Mouse (Mus musculus) stomach, postnatal 0 days (tissue): ENCODE data around the gene Camkmt. TPM values are rescaled to one million over a fixed set of nuclear protein-coding genes. Genes with fewer than 3 reads are reported as not detected.

Source experiments
- ATAC-seq: fragments of 200-750 bp; cut with Nextera tagmentation; 2 replicates; pipeline ENCODE4 v1.8.0; 2017; ENCODE audit not compliant: low FRiP score, low TSS enrichment
- DNase-seq: peaks from one replicate; pipeline ENCODE4 v3.0.0-alpha.2; 2016; ENCODE audit warnings: low spot score
- H3K27ac ChIP-seq: fragments of 300-500 bp; sonication (generic); replicated peaks from 2 replicates; pipeline ENCODE4 v1.5.1; 2014; ENCODE audit warnings: mild to moderate bottlenecking, control low read depth
- H3K27me3 ChIP-seq: fragments of 300-500 bp; sonication (generic); 2 replicates; pipeline ENCODE4 v1.6.1; 2014; ENCODE audit warnings: low read length; ENCODE audit not compliant: control insufficient read depth, insufficient read depth
- H3K36me3 ChIP-seq: fragments of 300-500 bp; sonication (generic); 2 replicates; pipeline ENCODE4 v1.6.1; 2014; ENCODE audit warnings: low read length, mixed read lengths; ENCODE audit not compliant: control insufficient read depth, insufficient read depth
- H3K4me1 ChIP-seq: fragments of 300-500 bp; sonication (generic); replicated peaks from 2 replicates; pipeline ENCODE4 v1.6.1; 2014; ENCODE audit warnings: antibody characterized with exemption; ENCODE audit not compliant: control insufficient read depth, insufficient read depth
- H3K4me2 ChIP-seq: fragments of 300-500 bp; sonication (generic); replicated peaks from 2 replicates; pipeline ENCODE4 v1.6.1; 2014; ENCODE audit warnings: low read depth, mild to moderate bottlenecking, control low read depth, moderate library complexity
- H3K4me3 ChIP-seq: fragments of 300-500 bp; sonication (generic); 2 replicates; pipeline ENCODE4 v1.5.1; 2014; ENCODE audit warnings: low read depth, low read length, control low read depth
- H3K9ac ChIP-seq: fragments of 300-500 bp; sonication (generic); 2 replicates; pipeline ENCODE4 v1.6.1; 2014; ENCODE audit warnings: mild to moderate bottlenecking, low read length, control low read depth, mixed read lengths
- H3K9me3 ChIP-seq: fragments of 300-500 bp; sonication (generic); 2 replicates; pipeline ENCODE4 v1.6.1; 2016; ENCODE audit warnings: low read length; ENCODE audit not compliant: control insufficient read depth
- CTCF ChIP-seq: IDR thresholded peaks from 2 replicates; pipeline ENCODE4 v1.5.1; 2016; ENCODE audit warnings: antibody characterized with exemption, low read depth, mild to moderate bottlenecking, moderate library complexity
- EP300 ChIP-seq: optimal IDR thresholded peaks from 2 replicates; pipeline ENCODE3; 2016; ENCODE audit warnings: antibody characterized with exemption
- WGBS: fragments of 180-500 bp; shearing (Covaris S2); extraction: QIAGEN DNeasy Blood & Tissue Kit; methylation state at CpG from one replicate; pipeline ENCODE4 v1.1.7; 2014; 5-methylcytosine and 5-hydroxymethylcytosine counted together
- polyA plus RNA-seq: library from polyadenylated mRNA; unstranded; fragments of >200 nt; fragmentation: Nextera tagmentation; extraction: Ambion mirVana; gene quantifications from 2 replicates; pipeline ENCODE4 v1.2.1, GENCODE M21; 2015

The Camkmt gene
- polyA plus RNA-seq, 1 experiment from 2014 or later: 8.3 TPM

- WGBS: 66% methylated on average over 18 of the region's 18 CpGs
- no peak for DNase-seq
- TF ChIP-seq CTCF: no peak
- TF ChIP-seq EP300: no peak
These were observed 250.9 kb downstream of the Camkmt start for GRCm38 (mm10) chr17:85341134-85341700.

DNA sequence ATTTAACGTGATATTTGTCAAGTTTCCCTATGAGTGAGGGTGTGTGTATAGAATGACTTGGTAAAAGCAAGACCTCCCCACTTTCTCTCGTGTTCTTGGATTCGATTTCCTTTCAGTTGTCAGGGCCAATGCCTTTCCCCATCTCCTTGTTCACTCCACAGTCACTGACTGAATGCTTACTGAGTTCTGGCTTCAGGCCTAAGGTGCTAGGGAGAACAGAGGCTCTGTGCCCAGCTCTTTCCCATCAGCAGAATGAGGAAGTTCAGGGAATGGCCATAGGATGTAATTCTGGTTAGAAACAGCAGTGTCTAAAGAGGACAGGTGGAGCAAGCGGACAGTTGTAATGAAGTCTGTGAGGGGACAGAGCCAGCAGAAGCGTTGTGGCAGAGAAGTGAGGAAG lies 252.1 kb downstream of the Camkmt start:
- no peaks in the 10 kb centered on the region for H3K9me3 ChIP-seq
- DNase-seq (no peak), ATAC-seq (no peak)
- TF ChIP-seq CTCF (no peak), EP300 (no peak)
- H3K36me3 ChIP-seq: no peaks in the 10 kb centered on the region
- no peaks in the 10 kb centered on the region for H3K4me1 ChIP-seq
- H3K27ac ChIP-seq: no peak overlapping the region
- H3K4me2 ChIP-seq: no peak overlapping the region
- whole genome bisulfite sequencing: 88% methylated on average over 5 of the region's 5 CpGs
- H3K4me3 ChIP-seq: no peak overlapping the region
- no peak overlapping the region for H3K9ac ChIP-seq
- H3K27me3 ChIP-seq: no peaks in the 10 kb centered on the region

More at GRCm38 (mm10) chr17:85341134-85341700, 250.9 kb downstream of the Camkmt start:
- no peak for ATAC-seq
- Histone ChIP-seq H3K27ac (no peak overlapping the region), H3K4me3 (no peak overlapping the region), H3K9me3 (no peaks in the 10 kb centered on the region), H3K36me3 (no peaks in the 10 kb centered on the region), H3K4me1 (no peaks in the 10 kb centered on the region), H3K4me2 (no peak overlapping the region), H3K27me3 (no peaks in the 10 kb centered on the region), H3K9ac (no peak overlapping the region)

DNA sequence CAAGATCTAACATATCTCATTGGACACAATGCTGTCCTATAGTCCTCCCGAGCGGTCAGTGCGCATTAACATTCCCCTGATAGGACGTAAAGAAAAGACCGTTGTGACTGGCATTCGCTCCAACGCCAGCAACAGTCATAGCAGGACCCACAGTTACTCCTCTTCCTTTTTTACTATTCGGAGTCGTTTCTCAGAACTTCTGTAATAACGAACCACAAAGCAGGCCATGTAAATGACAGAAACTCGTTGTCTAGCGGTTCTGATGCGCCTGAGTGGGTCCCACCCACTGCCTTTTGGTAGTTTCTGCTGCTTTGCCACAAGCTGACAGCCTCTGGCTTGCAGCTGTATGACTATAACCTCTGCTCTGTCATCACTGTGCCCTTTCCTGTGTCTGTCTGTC lies 253.1 kb downstream of the Camkmt start:
- no peak overlapping the region for H3K4me3 ChIP-seq
- DNase-seq: no peak
- H3K4me2 ChIP-seq: no peak overlapping the region
- H3K27ac ChIP-seq: no peak overlapping the region
- no peak for ATAC-seq
- H3K36me3 ChIP-seq: no peaks in the 10 kb centered on the region
- no peak overlapping the region for H3K9ac ChIP-seq
- 88% methylated on average over 13 of the region's 13 CpGs for WGBS
- no peaks in the 10 kb centered on the region for H3K9me3 ChIP-seq
- H3K27me3 ChIP-seq: no peaks in the 10 kb centered on the region
- TF ChIP-seq CTCF (no peak), EP300 (no peak)
- no peaks in the 10 kb centered on the region for H3K4me1 ChIP-seq

- H3K36me3 ChIP-seq: no peaks in the 10 kb centered on the region
- TF ChIP-seq EP300 (no peak), CTCF (no peak)
- no peak overlapping the region for H3K27ac ChIP-seq
- no peak overlapping the region for H3K9ac ChIP-seq
- H3K4me2 ChIP-seq: no peak overlapping the region
- WGBS: 82% methylated on average over 6 of the region's 6 CpGs
- H3K4me1 ChIP-seq: no peaks in the 10 kb centered on the region
- ATAC-seq (no peak), DNase-seq (no peak)
- no peaks in the 10 kb centered on the region for H3K27me3 ChIP-seq
- no peak overlapping the region for H3K4me3 ChIP-seq
- H3K9me3 ChIP-seq: no peaks in the 10 kb centered on the region
These were observed 256.3 kb downstream of the Camkmt start for GRCm38 (mm10) chr17:85346701-85347100.

GRCm38 (mm10) chr17:85349331-85349935 lies 259.1 kb downstream of the Camkmt start:
- Histone ChIP-seq H3K9me3 (no peaks in the 10 kb centered on the region), H3K36me3 (no peaks in the 10 kb centered on the region), H3K4me2 (no peak overlapping the region), H3K9ac (no peak overlapping the region), H3K27ac (no peak overlapping the region), H3K27me3 (no peaks in the 10 kb centered on the region), H3K4me3 (no peak overlapping the region), H3K4me1 (no peaks in the 10 kb centered on the region)
- ATAC-seq (no peak), DNase-seq (no peak)
- 58% methylated on average over 8 of the region's 8 CpGs for WGBS
- no peak for TF ChIP-seq CTCF
- no peak for TF ChIP-seq EP300

DNA sequence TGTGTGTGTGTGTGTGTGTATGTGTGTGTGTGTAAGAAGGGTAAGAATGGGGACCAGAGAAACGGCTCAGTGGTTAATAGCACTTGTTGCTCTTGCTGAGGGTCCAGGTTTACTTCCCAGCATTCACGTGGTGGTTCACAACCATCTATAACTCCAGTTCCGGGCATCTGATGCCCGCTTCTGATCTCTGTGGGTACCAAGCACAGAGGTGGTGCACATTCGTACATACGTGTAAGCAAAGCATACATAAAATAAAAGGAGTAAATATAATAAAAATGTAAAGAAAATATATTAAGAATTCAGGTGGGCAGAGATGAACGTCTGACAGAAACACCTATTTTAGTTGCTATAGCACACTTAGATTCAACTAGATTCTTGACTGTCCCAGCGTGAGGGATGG lies 260.9 kb downstream of the Camkmt start:
- H3K9me3 ChIP-seq: no peaks in the 10 kb centered on the region
- no peak overlapping the region for H3K9ac ChIP-seq
- TF ChIP-seq EP300: no peak
- no peak for TF ChIP-seq CTCF
- H3K27ac ChIP-seq: no peak overlapping the region
- DNase-seq (no peak), ATAC-seq (no peak)
- H3K4me3 ChIP-seq: no peak overlapping the region
- H3K36me3 ChIP-seq: no peaks in the 10 kb centered on the region
- WGBS: 87% methylated on average over 8 of the region's 8 CpGs
- no peaks in the 10 kb centered on the region for H3K27me3 ChIP-seq
- no peak overlapping the region for H3K4me2 ChIP-seq
- no peaks in the 10 kb centered on the region for H3K4me1 ChIP-seq
